Mouse (Mus musculus) lung, postnatal 0 days (tissue): ENCODE measurements around the gene Fbxo9. TPM values are rescaled to one million over a fixed set of nuclear protein-coding genes. Genes with fewer than 3 reads are reported as not detected.

ENCODE experiments used
- ATAC-seq: fragments of 200-750 bp; cut with Nextera tagmentation; 2 replicates; pipeline ENCODE4 v1.8.0; 2017; ENCODE audit warnings: moderate library complexity
- DNase-seq: peaks from one replicate; pipeline ENCODE4 v3.0.0-alpha.2; 2016; ENCODE audit warnings: low spot score
- H3K27ac ChIP-seq: fragments of 300-500 bp; sonication (generic); 2 replicates; pipeline ENCODE4 v1.5.1; 2014; ENCODE audit warnings: antibody characterized with exemption, mild to moderate bottlenecking, low read length, mixed read lengths
- H3K27me3 ChIP-seq: fragments of 300-500 bp; sonication (generic); replicated peaks from 2 replicates; pipeline ENCODE4 v1.6.1; 2014; ENCODE audit warnings: low read length, mixed read lengths; ENCODE audit not compliant: insufficient read depth
- H3K36me3 ChIP-seq: fragments of 300-500 bp; sonication (generic); 2 replicates; pipeline ENCODE4 v1.6.1; 2014; ENCODE audit warnings: low read length, mixed read lengths; ENCODE audit not compliant: insufficient read depth
- H3K4me1 ChIP-seq: fragments of 300-500 bp; sonication (generic); 2 replicates; pipeline ENCODE4 v1.6.1; 2014; ENCODE audit warnings: antibody characterized with exemption, low read depth, low read length, mixed read lengths; ENCODE audit not compliant: insufficient read depth
- H3K4me2 ChIP-seq: fragments of 300-500 bp; sonication (generic); replicated peaks from 2 replicates; pipeline ENCODE4 v1.6.1; 2014; ENCODE audit warnings: low read depth, mild to moderate bottlenecking, low read length, moderate library complexity, mixed read lengths
- H3K4me3 ChIP-seq: fragments of 300-500 bp; sonication (generic); 2 replicates; pipeline ENCODE4 v1.5.1; 2014; ENCODE audit warnings: low read depth, low read length
- H3K9ac ChIP-seq: fragments of 300-500 bp; sonication (generic); replicated peaks from 2 replicates; pipeline ENCODE4 v1.6.1; 2014; ENCODE audit warnings: low read depth, mild to moderate bottlenecking
- H3K9me3 ChIP-seq: fragments of 300-500 bp; sonication (generic); 2 replicates; pipeline ENCODE4 v1.6.1; 2016; ENCODE audit warnings: low read length, mixed read lengths
- CTCF ChIP-seq: IDR thresholded peaks from 2 replicates; pipeline ENCODE4 v1.5.1; 2016; ENCODE audit warnings: antibody characterized with exemption, mild to moderate bottlenecking
- EP300 ChIP-seq: IDR thresholded peaks from 2 replicates; pipeline ENCODE4 v1.6.1; 2016; ENCODE audit warnings: antibody characterized with exemption, mild to moderate bottlenecking, control low read depth
- WGBS: fragments of 180-500 bp; shearing (Covaris S2); extraction: QIAGEN DNeasy Blood & Tissue Kit; methylation state at CpG from one replicate; pipeline ENCODE4 v1.1.7; 2014; 5-methylcytosine and 5-hydroxymethylcytosine counted together
- polyA plus RNA-seq: library from polyadenylated mRNA; unstranded; fragments of >200 nt; fragmentation: Nextera tagmentation; extraction: Ambion mirVana; gene quantifications from 2 replicates; pipeline ENCODE4 v1.2.1, GENCODE M21; 2015

The Fbxo9 gene
- polyA plus RNA-seq, 1 experiment from 2014 or later, result 59.9 TPM

GRCm38 (mm10) chr9:78105501-78105932 lies 3.3 kb downstream of the Fbxo9 start:
- H3K9ac ChIP-seq, result no peak overlapping the region; the same call in 1 of the 2 replicates
- H3K27ac ChIP-seq, result peak overlapping the region; percentile 20; the same call in 1 of the 2 replicates

GRCm38 (mm10) chr9:78104973-78105372 lies 3.9 kb downstream of the Fbxo9 start:
- WGBS, result 69% methylated on average over 6 of the region's 6 CpGs
- no peak overlapping the region for H3K9ac ChIP-seq
- H3K27ac ChIP-seq, result peak overlapping the region; percentile 20; the same call in 1 of the 2 replicates
- TF ChIP-seq EP300 (no peak), CTCF (no peak)
- H3K9me3 ChIP-seq, result no peaks in the 10 kb centered on the region
- H3K36me3 ChIP-seq, result 0 out of 2 replicates have a peak, but pooled peaks cover 3% of the 10 kb centered on the region
- no peak overlapping the region; the same call in 1 of the 2 replicates for H3K4me2 ChIP-seq
- DNase-seq (peak; percentile 69), ATAC-seq (no peak)
- no peak overlapping the region for H3K4me3 ChIP-seq
- H3K4me1 ChIP-seq, result peaks cover 14% of the 10 kb centered on the region; the same call in 1 of the 2 replicates
- no peaks in the 10 kb centered on the region for H3K27me3 ChIP-seq

More at GRCm38 (mm10) chr9:78105501-78105932, 3.3 kb downstream of the Fbxo9 start:
- Histone ChIP-seq H3K4me1 (peaks cover 14% of the 10 kb centered on the region; the same call in 1 of the 2 replicates), H3K9me3 (no peaks in the 10 kb centered on the region), H3K36me3 (no peaks in the 10 kb centered on the region), H3K27me3 (no peaks in the 10 kb centered on the region), H3K4me2 (no peak overlapping the region; the same call in 1 of the 2 replicates), H3K4me3 (no peak overlapping the region)
- no peak for ATAC-seq
- 50% methylated on average over 6 of the region's 6 CpGs for WGBS
- DNase-seq, result peak; percentile 41
- no peak for TF ChIP-seq CTCF

- Histone ChIP-seq H3K4me3 (no peak overlapping the region), H3K4me2 (no peak overlapping the region), H3K36me3 (0 out of 2 replicates have a peak, but pooled peaks cover 9% of the 10 kb centered on the region), H3K27me3 (no peaks in the 10 kb centered on the region), H3K27ac (no peak overlapping the region), H3K4me1 (peaks cover 14% of the 10 kb centered on the region; the same call in 1 of the 2 replicates), H3K9ac (no peak overlapping the region), H3K9me3 (no peaks in the 10 kb centered on the region)
- 89% methylated on average over 8 of the region's 8 CpGs for WGBS
- DNase-seq (no peak), ATAC-seq (no peak)
- TF ChIP-seq CTCF (no peak), EP300 (no peak)
These were observed 4.8 kb downstream of the Fbxo9 start for GRCm38 (mm10) chr9:78103965-78104560.

GRCm38 (mm10) chr9:78101431-78101830 lies 7.4 kb downstream of the Fbxo9 start:
- Histone ChIP-seq H3K9me3 (no peaks in the 10 kb centered on the region), H3K27ac (no peak overlapping the region), H3K4me2 (no peak overlapping the region), H3K36me3 (peaks cover 24% of the 10 kb centered on the region; the same call in 1 of the 2 replicates), H3K4me3 (no peak overlapping the region), H3K9ac (no peak overlapping the region), H3K27me3 (no peaks in the 10 kb centered on the region), H3K4me1 (peaks cover 8% of the 10 kb centered on the region; the same call in 1 of the 2 replicates)
- 46% methylated on average over 4 of the region's 4 CpGs for WGBS
- TF ChIP-seq CTCF (no peak), EP300 (no peak)
- no peak for ATAC-seq
- no peak for DNase-seq

GRCm38 (mm10) chr9:78100956-78101355 lies 7.9 kb downstream of the Fbxo9 start:
- no peak for DNase-seq
- 78% methylated on average over 5 of the region's 5 CpGs for WGBS

GRCm38 (mm10) chr9:78096376-78096775 lies 12.5 kb downstream of the Fbxo9 start:
- WGBS, result 99% methylated on average over 5 of the region's 6 CpGs
- Histone ChIP-seq H3K9me3 (no peaks in the 10 kb centered on the region), H3K27me3 (no peaks in the 10 kb centered on the region), H3K36me3 (peaks cover 45% of the 10 kb centered on the region; the same call in 1 of the 2 replicates), H3K4me1 (no peaks in the 10 kb centered on the region), H3K4me2 (no peak overlapping the region), H3K27ac (no peak overlapping the region), H3K4me3 (no peak overlapping the region), H3K9ac (no peak overlapping the region)
- TF ChIP-seq CTCF (peak; percentile 50), EP300 (no peak)
- DNase-seq, result no peak
- ATAC-seq, result no peak

More at GRCm38 (mm10) chr9:78100956-78101355, 7.9 kb downstream of the Fbxo9 start:
- no peak overlapping the region for H3K27ac ChIP-seq
- no peak overlapping the region for H3K4me2 ChIP-seq
- no peak overlapping the region for H3K4me3 ChIP-seq
- no peak overlapping the region for H3K9ac ChIP-seq
- H3K36me3 ChIP-seq, result peaks cover 24% of the 10 kb centered on the region; the same call in 1 of the 2 replicates
- no peaks in the 10 kb centered on the region for H3K9me3 ChIP-seq
- H3K4me1 ChIP-seq, result peaks cover 8% of the 10 kb centered on the region; the same call in 1 of the 2 replicates
- ATAC-seq, result no peak
- no peak for TF ChIP-seq CTCF
- no peak for TF ChIP-seq EP300
- H3K27me3 ChIP-seq, result no peaks in the 10 kb centered on the region
